Mouse (Mus musculus): ENCODE measurements around the gene Tmem50a.
"Not testable (repeated sequence)": the region's sequence is repeated elsewhere in the genome, so short reads cannot be mapped to it uniquely, and the experiment has no call there.

Tmem50a gene

DNA sequence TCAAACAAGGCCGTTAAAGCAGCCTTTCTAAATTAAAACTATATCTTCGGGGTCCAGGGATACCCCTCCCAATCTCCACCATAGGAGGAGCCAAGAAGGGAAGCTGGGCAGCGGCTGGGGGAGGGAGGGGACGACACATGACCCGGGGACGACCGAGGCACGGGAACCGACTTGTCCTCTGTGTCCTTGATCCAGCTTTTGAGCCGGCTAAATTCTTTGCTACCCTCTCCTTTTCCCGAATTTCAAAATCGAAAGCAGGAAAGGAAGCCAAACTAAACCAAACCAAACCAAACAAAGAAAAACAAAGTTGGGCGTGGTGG lies 8.1 kb upstream of the Tmem50a start:
- DNase-seq = peak; percentile 85

DNA sequence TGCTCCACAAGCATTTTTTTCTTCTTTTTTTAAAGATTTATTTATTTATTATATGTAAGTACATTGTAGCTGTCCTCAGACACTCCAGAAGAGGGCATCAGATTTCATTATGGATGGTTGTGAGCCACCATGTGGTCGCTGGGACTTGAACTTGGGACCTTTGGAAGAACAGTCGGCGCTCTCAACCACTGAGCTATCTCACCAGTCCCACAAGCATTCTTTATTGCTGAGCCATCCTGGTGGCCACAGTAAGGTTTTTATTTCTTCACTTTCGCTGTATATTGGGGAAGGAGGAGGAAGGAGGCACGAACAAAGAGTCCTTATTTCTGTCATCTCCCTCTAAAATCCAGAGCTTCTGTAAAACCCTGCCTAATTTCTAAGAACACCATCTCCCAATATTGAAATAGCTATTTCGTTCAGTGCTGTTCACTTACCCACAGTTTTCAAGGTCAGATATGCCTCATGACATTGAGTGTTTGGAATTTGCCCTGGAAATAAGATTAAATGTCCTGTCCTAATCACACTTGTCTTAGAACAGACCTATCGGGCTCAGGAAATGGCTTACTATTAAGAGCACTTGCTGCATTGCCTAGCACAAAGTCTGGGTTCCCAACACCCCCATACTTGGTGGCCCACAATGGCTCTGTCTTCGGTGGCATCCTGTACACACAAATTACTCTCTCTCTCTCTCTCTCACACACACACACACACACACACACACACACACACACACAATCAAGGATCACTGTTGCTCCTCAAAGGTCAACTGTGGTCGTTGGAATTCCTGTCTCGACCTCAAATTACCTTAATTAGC lies 7.5 kb upstream of the Tmem50a start:
- peak; percentile 38 for DNase-seq

DNA sequence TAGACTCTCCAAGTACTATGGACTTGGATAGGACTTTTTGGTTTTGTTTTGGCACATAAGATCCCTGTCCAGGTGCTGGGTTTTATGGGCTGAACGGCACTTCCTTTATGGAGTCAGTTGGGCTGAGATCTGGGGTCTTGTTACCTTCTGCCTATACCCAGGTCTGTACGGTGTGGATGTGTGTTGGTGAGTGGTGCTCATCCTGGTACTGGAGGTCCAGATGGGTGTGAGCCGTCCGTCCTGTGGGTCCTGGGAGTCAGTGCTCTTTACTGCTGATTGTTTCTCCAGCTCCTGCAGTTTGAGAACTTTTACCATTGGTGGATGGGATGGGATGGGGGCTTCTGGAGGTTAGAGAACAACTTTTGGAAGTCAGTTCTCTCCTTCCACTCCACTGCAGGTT lies 6.9 kb upstream of the Tmem50a start:
- DNase-seq = no peak

DNA sequence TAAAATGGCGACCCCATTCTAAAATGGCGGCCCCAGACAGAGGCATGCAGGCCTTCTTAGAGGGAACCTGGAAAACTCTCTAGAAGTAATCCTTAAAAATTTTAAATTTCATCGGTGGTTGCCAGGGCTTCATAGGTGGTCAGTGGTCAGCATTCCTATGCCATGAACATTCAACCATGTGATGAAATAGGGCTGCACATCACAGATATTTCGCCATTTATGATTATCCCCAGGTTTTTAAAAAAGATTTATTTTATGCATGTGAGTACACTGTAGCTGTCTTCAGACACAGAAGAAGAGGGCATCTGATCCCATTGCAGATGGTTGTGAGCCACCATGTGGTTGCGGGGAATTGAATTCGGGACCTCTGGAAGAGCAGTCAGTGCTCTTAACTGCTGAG lies 5.8 kb upstream of the Tmem50a start:
- DNase-seq = no peak

DNA sequence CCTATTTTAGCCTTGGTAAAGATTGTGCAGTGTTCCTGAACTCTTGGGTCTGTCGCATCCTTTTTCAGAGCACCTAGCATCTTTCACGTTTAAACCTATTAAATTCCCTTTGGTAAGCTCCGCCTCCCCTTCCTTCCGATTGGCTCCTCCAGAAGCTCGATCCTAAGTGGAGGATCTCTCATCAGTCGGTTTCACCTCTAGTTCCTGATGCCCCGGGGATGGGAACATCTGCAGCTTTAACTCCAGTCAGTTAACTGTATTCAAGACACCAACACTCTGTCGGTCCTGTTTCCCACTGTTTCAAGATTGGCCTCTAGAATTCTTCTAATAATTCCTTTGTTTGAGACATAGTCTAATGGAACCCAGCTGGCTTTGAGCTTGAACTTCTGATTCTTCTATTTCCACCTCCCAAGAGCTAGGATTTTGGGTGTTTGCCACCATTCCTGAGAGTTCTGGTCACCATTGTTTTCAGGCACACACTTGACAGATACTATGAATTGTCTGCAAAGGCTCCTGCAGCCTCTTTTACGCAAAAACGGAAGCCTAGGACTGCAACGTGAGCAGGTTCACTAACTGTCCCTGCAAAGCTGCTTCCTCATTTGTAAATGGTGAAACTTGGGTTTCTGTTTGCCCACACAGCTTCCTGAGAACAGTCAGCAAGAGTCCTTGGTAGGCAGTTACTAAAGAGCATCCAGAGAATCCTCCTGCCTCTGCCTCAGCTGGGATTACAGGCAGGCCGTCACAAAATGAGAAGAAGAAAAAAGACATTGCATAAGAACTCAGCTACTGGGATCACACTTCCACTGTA lies 5.1 kb upstream of the Tmem50a start:
- peak; percentile 57 for DNase-seq

DNA sequence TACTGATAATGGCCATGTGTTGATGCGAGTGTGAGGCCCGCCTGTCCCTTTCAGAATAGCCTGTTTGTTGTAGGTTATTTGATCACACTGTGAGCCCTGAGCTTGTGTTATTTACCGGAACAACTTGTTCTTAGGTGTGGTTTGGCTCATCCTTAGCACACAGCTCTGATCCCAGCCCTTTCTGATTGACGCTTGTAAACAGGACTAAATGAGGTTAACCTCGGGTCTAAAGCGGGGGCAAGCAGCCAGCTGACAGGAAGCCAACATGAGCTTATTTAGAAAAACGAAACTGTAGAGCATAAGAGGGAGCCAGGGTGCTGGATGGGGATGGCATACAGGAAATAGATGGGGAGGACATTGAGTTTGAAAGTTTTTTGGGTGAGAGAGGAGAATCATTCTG lies 3.6 kb upstream of the Tmem50a start:
- DNase-seq = peak; percentile 80

DNA sequence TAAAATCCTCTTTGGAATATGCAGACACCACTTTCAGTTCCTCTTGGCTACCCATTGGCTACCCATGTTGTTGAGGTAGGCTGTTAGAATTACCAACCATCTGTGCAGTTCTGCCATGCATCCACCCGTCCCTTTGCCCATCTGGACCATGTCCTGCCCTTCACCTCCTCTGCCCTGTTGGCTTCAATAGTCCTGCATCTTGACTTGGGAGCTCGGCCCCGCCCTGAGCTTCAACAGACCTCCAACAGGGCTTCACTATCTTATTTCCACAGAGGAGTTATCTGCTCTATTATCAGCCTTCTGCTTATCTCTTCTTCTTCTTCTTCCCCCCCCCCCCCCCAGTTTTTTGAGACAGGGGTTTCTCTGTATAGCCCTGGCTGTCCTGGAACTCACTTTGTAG lies 2.4 kb upstream of the Tmem50a start:
- no peak for DNase-seq

DNA sequence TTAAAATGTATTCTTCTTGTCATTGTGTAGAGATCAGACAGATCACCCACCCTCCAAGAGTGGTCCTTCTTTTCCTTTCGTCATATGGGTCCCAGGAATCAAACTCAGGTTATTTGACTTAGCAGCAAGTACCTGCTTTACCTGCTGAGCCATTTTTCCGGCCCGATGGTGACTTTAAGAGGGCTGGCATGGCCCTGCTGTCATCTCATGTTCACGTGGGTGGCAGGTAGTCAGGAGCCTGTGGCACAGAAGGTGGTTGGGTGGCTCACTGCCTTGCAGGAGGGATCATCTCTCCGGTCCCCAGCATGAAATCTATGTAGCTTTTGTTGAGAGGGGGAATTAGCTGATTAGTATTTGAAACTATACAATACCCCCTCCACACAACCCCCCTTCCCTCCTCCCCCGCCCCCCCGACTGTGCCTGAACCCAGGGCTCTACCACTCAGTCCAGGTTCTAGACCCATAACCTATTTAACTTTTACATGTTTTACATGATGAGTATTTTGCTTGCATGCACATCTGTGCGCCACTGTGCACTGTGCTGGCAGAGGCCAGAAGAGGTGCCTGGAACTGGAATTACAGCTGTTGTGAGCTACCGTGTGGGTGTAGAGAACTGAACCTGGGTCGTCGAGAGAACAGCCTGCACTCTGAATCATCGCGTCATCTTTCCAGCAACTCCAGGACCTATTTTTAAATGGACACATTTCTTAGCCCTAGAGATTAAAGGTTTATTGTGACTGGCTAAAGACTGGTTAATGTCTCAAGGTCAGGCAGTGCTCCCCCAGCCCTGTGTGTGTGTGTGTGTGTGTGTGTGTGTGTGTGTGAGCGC lies 613 bp upstream of the Tmem50a start:
- DNase-seq = peak; percentile 40

DNA sequence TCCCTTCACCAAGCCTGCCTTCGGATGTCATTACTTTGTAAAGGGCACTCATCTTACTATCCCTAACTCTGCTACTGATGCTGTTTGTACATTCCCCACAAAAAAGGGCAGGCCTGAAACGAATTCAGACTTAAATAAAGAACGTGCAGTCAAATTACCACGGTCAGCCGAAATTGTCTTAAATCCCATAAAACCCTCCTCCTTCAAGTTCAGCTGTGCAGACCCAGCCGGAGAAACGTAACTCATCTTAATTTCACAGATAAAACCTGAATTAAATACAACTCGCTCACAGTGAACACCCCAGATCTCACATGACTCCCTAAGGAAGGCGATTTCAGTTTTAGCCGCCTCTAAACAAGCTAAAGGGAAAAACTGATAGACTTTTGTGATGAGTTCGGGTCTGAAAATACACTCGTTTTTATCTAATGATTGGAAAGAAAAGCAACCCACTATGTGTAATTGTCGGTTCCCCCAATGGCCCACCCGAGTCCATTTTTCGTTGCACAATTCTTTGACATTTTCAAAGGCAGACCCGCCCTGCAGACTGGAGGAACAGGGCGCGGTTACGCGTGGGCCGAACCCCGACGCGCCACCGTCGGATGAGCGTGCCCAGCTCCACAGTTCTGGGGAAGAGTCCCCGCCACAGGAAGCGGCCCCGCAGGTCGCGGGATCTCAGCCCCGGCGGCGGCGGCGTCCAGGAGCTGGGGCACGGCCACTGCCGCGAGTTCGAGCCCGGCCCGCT lies 531 bp downstream of the Tmem50a start:
- no peak for DNase-seq

DNA sequence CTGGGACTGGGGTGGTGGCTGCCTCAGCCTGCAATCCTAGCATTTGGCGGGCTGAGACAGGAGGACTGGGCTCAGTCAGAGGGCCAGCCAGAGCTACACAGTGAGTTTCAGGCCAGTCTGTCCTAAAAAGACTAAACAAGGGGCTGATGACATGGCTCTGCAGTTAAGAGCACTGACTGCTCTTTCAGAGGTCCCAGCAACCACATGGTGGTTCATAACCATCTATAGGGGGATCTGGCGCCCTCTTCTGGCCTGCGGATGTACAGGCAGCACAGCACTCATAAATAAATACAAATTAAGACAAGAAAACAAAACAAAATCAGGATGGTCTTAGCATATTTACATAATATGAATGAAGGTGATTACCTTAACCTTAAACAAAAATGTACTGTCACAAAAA lies 1.4 kb downstream of the Tmem50a start:
- peak; percentile 87 for DNase-seq

DNA sequence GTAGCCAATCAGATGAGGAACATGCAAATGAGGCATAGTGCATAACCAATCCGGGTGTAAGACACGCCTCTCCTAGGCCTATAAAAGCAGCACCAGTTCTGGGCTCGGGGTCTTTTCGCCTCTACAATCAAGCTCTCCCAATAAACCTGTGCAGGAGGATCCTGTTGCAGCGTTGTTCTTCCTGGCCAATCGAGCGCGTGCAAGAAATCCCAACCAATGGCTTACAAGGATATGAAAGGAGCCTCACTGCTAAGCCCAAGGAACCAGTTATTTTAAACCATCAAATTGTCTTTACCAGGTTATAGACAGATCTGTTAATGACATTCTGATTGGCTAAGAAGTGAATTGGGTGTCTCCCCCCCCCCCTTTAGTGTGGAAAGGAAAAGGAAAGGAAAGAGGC lies 3.4 kb downstream of the Tmem50a start:
- DNase-seq = not testable (repeated sequence)

DNA sequence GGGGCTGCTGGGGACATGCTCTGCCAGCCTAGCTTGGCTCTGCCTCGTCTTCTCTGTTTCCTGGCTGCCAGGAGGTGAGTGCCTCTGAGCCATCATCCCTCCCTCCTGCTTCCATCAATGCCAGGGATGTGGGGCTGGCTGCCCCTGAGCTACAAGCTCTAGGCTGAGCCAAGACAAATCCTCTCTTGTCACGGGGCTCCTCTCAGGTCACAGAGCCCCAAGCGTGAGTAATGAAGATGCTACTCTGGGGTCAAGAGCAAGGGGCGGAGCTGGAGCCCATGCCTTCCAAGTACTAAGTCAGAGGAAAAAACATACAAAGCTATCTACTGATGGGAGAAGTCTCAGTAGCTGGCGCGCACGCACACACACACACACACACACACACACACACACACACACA lies 11.8 kb downstream of the Tmem50a start:
- no peak for DNase-seq

DNA sequence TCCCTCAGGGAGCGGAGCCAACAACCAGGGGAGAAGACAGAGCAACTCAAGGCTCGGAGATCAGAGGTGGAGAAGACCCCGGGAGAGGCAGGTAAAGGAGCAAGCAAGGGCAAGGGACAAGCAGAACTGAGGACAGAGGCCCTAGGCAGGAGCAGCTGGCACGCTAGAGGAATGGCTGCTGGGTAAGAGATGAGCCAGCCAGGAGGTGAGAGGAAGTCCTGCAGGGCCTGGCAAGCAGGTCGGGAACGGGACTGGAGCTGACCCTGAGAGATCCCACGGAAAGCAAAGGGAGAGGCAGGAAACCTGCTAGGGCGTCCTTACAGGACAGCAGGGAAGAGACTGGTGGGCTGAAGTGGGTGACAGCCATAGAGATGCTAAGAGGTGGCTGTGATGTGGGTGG lies 13.7 kb downstream of the Tmem50a start:
- DNase-seq = no peak

DNA sequence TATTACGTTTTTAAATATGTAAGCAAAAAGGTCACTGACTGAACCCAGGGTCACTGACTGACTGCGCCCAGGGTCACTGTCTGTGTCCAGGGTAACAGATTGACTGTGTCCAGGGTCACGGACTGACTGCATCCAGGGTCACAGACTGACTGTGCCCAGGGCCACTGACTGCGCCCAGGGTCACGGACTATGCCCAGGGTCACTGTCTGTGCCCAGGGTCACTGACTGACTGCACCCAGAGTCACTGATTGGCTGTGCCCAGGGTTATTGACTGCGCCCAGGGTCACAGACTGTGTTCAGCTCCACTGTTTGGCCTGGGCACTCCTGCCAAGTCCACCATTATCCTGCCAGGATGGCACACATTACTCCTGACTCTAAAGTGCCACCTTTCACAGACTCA lies 17.6 kb downstream of the Tmem50a start:
- no peak for DNase-seq

DNA sequence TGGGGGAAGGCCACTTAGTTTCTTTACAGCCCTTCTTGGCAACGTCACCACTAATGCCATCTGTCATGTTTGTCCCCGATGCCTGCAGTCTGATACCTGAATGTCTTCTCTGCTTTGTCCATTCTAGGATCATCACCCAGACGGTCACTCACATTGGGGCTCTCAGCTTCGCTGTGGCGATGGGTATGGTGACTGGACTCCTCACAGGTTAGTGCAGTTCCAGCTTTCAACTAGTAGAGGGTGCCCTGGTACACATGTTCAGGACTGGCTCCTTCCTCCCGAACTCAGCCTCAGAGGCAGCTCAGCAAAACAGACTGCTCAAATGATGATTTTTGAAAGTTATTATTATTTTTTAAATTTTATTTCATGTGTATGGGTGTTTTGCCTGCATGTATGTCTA lies 22.7 kb downstream of the Tmem50a start:
- DNase-seq = peak; percentile 68

DNA sequence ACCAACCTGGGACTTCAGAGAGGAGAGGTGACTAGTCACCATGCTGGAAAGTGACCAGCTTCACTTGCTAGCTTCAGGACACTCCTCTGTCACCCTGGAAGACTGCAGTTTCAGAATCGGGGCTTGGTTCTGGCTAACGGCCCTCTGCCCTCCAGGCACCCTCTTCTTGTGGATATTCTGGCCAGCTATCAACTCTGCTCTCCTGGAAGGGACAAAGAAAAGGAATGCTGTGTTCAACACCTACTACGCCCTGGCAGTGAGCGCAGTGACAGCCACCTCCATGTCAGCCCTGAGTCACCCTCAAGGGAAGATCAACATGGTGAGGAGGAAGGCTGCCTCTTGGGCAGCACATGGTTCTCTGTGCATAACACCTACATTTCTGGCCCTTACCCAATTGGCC lies 30.5 kb downstream of the Tmem50a start:
- DNase-seq = no peak

DNA sequence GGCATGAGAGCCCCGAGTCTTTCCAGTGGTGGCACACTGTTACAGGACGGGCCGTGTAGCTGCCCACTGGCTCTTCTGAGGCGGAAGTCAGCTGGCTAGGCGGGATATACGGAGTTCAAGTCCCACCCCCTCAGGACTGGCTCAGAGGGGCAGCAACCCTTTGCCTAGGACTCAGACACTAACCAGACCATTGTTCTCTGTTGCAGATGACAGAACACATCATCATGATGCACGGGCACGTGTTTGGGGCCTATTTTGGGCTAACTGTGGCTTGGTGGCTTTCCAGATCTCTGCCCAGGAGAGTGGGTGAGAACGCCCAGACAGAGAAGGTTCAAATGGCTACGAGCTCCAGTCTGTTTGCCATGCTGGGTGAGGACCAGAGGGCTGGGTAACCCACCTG lies 31.0 kb downstream of the Tmem50a start:
- no peak for DNase-seq

DNA sequence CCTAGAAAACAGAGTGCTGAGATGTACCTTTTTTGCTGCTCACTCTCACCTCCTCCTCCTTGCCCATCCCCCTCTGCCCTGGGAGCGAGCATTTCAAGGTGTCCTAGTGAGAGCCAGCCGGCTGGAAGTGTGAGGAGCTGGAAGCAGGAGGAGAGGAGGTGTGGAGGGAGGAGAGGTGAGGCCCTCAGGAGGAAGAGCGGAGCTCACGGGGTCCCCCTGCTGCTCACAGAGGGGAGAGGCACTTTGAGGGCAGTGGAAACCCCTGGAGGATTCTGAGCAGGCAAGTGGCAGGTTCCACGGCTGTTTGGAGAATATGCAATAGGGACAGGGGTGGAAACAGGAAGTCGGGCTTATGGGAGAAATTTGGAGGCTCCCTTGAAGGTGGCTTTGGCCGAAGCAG lies 31.6 kb downstream of the Tmem50a start:
- peak; percentile 58 for DNase-seq

DNA sequence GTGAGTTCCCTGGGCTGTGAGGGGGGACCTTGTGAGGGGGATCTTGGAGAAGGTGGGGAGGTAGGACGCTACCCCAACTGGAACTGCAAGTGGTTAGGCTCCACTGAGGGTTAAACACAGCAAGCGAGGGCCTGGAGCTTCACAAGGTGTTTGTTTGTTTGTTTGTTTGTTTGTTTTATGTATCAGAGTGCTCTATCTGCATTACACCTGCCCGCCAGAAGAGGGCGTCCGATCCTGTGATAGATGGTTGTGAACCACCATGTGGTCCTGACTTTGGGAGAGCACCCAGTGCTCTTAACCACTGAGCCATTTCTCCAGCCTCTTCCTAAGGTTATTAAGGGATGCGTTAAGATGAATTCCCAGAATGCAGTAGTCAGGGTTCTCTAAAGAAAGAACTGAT lies 34.8 kb downstream of the Tmem50a start:
- peak; percentile 14 for DNase-seq

DNA sequence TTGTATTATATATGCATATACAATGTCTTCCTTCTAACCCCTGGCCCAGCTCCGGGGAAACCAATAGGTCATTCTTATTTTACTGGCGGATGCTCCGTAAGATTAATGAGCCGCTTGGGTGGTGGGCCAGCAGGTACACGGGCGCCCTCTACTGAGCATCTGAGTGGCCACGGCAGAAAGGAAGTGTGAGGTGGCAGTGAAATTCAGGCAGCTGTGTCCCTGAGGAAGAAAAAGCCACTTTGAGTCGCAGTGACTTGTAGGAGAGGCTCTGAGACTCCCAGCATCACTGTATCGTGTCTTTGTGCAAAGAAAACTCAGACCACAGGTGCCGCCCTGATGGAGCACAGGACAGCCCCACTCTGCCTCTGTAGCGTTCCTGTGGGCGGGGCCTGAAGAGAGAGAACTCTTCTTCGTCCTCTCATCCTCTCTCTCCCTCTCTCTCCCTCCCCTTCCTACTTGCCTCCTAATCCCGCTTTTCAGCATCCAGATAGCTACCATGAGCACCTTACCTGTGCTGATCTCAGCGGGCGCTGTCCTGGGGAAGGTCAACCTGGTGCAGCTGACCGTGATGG lies 35.3 kb downstream of the Tmem50a start:
- DNase-seq = peak; percentile 76

DNA sequence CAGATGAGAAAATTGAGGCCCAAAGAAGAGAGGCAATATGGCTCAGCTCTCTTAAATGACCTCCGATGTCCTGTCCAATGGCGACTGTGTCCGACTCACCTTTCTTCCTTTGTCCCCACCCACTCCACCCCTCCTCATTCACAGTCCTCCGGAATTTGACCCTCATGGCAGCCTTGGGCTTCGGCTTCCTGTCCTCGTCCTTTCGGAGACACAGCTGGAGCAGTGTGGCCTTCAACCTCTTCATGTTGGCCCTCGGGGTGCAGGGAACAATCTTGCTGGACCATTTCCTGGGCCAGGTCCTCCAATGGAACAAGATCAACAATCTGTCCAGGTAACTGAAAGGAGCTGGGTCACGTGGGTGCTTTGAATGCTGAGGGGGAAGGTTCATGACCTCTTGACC lies 38.7 kb downstream of the Tmem50a start:
- no peak for DNase-seq

DNA sequence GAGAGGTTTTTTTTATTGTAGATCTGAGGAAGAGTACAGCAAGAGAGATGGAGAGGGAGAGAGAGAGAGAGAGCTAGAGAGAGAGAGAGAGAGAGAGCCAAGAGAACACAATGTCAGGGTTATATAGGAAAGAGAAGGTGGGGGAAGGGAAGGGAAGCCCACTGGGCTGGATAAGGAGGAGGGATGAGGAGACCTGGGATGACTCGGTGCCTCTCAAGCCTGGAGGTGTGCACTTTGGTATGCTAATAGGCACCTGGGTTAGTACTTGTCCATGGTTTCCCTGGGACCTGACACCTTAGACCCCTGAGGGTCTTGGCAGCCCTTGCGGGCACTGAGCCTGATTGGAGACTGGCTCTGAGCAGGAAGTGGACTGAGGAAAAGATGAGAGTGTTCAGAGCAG lies 42.9 kb downstream of the Tmem50a start:
- DNase-seq = no peak

DNA sequence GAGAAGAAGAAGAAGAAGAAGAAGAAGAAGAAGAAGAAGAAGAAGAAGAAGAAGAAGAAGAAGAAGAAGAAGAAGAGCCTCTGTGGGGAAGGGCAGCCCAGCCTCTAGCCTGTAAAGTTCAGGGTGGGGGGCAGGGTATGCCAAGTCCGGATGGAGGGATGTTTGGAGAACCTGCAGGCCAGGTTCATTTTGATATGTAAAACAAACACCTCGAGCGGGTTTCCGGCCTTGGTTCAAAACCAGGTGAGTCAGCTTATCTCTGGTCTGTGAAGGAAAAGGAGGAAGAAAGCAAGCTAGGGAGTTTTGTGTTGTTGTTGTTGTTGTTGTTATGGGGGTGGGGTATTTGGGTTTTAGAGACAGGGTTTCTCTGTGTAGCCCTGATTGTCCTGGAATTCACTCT lies 43.3 kb downstream of the Tmem50a start:
- DNase-seq = no peak

Measured in thymus, postnatal 14 days (tissue).